Mouse (Mus musculus) spleen, adult 18-20 months (tissue): ENCODE results near the gene Znhit1.
"Not testable (repeated sequence)": the region's sequence is repeated elsewhere in the genome, so short reads cannot be mapped to it uniquely, and the experiment has no call there.

Source experiments
- DNase-seq, 2 experiments: peaks; one replicate each; pipeline ENCODE4 v3.0.0; 2022; ENCODE audit warnings: mixed read lengths in 2 of 2

Gene Znhit1

GRCm38 (mm10) chr5:136950521-136950920 lies 37.3 kb downstream of the Znhit1 start:
- no peak for DNase-seq

DNA sequence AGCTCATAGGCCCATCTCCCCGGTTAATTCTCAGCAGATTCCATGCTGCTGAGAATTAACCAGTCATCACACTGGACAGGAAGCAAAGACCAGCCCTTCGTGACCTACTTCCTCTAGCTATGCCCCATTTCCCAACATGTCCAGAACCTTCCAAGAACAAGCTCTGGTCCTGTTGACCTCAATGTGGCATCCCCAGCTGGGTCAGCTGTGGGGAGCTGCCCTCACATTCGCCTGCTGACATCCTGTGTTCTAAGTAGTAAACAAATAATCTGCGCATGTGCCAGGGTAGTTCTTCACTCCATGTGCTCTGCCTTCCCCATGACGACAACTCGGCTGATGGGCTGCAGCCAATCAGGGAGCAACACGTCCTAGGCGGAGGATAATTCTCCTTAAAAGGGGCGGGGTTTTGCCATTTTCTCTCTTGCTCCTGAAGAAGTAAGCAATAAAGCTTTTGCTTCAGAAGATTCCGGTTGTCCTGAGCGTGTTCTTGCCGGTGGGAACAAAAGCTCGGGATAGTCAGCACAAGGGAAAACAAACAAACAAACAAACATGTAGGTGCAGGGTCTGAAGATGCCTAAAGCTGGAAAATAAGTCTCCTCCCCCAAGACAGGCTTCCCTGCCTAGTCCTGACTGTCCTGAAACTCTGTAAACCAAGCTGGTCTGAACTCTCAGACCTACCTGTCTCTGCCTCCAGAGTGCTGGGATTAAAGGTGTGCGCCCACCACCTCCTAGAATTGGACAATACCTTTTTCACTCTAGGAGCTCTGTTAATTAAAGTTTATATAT lies 38.1 kb downstream of the Znhit1 start:
- DNase-seq: not testable (repeated sequence)

- DNase-seq: no peak
These were observed 39.9 kb downstream of the Znhit1 start for GRCm38 (mm10) chr5:136947874-136948273.

GRCm38 (mm10) chr5:136945084-136945483 lies 42.7 kb downstream of the Znhit1 start:
- no peak for DNase-seq

DNA sequence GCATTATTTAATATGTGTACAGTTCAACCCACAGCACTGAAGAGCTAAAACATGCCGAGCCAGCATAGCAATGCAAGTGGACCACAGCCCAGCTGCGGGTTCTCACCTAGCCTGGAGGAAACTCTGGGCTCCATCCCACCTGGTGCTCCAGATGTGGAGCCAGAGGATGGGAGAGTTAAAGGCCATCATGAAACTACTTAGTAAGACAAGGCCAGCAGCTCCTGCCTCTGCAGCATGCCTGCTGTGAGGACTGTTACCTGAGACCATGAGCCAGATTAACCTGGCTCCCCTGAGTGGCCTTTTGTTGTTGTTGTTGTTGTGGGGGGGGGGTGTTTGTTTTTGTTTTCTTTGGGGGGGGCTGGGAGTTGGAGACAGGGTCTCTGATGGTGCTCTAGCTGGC lies 44.4 kb downstream of the Znhit1 start:
- no peak for DNase-seq

- no peak for DNase-seq
These were observed 45.0 kb downstream of the Znhit1 start for GRCm38 (mm10) chr5:136942781-136943180.

DNA sequence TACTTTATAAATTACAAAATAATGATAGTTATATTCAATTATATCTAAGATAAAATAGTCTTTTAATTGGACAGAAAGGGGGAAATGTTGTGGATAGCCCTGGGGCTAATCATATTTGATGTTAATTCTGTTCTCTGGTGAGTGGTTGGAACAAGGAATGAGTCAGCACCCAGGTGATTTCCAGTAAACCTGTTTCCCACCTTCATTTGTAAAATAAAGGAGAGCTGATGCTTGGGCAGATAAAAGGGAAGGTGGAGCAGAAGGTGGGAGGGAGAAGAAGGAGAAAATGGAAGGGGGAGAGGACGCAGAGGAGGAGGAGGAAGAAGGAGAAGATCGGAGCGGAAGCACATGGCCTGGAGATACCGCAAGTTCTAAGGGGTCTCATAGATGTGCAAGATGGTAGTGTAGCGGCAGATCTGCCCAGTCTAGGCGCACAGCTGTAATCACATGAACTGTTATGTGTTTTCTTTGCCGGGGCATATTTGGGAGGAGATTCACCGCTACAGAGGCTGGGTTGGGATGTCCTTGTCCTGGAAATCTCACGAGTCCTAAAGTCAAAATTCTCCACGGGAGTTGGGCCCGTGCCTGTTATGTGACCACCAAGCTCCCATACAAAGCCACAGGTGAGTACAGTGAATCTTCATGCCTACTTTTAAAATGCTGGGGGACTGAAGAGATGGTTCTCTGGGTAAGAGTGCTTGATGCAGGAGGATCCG lies 46.8 kb downstream of the Znhit1 start:
- no peak for DNase-seq

DNA sequence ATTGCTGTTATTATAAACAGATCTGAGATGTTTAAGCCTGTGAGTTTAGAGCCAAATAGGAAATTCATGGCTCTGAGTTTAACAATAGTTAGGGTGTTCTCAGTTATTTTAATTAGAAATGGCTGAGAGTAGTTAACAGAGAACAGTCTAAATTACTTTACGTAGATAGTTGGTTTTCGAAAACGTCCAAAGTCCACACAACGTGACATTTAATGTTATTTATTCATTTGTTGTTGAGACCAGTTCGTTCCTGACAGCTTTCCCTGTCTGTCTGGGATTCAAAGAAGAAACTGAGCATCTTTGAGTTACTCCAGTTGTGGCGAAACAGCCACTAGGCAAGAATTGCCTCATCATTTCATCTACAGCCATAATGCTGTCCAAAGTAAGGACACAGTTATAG lies 47.8 kb downstream of the Znhit1 start:
- DNase-seq: not testable (repeated sequence)

DNA sequence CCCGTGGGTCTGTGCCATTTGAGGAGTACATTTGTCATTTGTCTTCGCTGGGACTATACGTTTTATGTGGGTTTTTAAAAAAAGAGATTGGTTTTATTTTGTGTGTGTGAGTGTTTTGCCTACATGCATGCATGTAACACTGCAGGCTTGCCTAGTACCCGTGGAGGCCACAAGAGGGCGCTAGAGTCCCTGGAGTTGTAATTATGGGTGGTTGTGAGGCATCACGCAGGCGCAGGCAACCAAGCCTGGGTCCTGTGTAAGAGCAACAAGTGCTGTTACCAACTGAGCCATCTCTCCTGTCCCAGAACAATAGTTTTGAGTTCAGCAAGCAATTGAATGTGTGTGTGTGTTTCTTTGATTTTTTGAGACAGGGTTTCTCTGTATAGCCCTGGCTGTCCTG lies 48.5 kb downstream of the Znhit1 start:
- peak in 1 of 2 experiments; percentile 28 for DNase-seq

GRCm38 (mm10) chr5:136937621-136938020 lies 50.2 kb downstream of the Znhit1 start:
- no peak for DNase-seq

DNA sequence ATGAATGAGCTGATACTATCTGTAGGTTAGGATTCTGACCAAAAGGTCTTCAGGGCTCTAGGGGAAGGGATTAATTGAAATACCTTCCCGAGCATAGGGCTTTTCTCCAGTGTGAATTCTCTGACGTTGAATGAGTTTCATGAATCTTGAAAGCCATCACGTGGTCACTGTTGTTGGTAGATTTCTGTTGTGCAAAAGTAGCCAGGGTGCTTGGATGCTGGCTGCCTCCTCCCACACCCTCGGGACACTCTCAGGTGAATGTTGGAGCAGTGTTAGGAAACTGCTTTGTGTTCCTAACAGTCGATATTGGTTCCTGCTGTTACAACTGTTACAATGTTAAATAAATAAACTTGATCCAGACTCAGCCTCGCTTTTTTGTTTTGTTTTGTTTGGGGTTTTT lies 51.1 kb downstream of the Znhit1 start:
- DNase-seq: no peak

DNA sequence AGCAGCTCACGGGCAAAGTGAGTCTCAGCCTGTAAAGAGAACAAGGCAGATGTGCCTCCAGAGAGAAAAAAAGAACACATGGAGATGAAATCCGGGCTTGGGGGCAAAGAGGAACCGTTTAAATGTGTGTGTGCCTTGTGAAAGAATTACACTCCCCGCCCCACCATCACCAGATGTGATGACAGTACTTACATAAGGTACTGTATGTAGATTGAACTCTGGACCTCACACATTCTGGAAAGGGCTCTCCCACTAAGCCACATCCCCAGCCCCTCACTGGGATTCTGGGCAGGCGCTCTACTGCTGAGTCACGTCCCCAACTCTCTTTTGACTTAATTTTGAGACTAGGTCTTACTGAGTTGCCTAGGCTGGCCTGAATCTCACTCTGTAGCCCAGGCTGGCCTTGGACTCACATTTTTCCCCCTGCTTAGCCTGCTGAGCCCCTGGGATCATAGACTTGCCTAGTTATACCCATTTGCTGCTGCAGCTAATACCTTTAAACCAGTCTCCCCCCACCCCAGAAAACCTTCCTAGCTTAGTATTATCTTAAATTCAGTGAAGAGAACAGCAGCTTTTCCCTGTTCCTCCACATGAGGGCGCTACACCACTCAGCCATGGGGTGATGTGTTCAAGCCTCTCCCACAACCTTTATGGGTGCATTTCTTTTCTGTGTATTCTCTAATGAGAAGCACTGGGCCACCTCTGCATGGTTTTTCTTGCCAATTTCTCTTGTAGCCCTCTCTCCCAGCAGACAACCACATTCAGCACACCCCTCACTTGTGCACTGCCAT lies 51.7 kb downstream of the Znhit1 start:
- no peak for DNase-seq

- no peak for DNase-seq
These were observed 53.9 kb downstream of the Znhit1 start for GRCm38 (mm10) chr5:136933930-136934329.

DNA sequence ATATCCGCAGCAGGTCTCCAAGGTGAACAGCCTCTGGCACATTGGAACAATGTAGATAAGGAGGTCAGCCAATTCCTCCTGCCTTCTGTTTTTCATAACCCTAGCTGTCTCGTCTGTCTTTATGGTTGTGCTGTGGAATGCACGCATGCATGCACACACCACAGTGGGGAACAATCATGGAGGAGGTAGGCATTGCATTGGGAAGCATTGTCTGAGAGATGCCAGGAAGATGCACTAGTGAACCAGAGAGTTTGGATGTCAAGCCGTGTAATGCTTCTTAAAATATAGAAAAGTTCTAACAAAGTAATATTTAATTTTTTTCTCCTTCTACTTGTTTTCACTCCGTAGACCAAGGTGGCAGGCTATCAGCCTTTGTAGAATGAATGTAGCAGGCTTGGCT lies 54.9 kb downstream of the Znhit1 start:
- DNase-seq: no peak
